Mouse (Mus musculus) liver, embryonic 16.5 days (tissue): ENCODE results near the gene Kdm3a. TPM values are rescaled to one million over a fixed set of nuclear protein-coding genes. Genes with fewer than 3 reads are reported as not detected.

Experiments used
- ATAC-seq: fragments of 200-750 bp; cut with Nextera tagmentation; 2 replicates; pipeline ENCODE4 v1.8.0; 2017; ENCODE audit warnings: low read depth, mild to moderate bottlenecking, moderate number of reproducible peaks, moderate library complexity
- H3K27ac ChIP-seq: fragments of 300-500 bp; sonication (generic); 2 replicates; pipeline ENCODE4 v1.5.1; 2014; ENCODE audit warnings: mild to moderate bottlenecking, low read length
- H3K27me3 ChIP-seq: fragments of 300-500 bp; sonication (generic); 2 replicates; pipeline ENCODE4 v1.6.1; 2014; ENCODE audit warnings: low read depth, low read length, mixed read lengths; ENCODE audit not compliant: control insufficient read depth, insufficient read depth
- H3K36me3 ChIP-seq: fragments of 300-500 bp; sonication (generic); 2 replicates; pipeline ENCODE4 v1.6.1; 2014; ENCODE audit warnings: mild to moderate bottlenecking; ENCODE audit not compliant: control insufficient read depth, insufficient read depth
- H3K4me1 ChIP-seq: fragments of 300-500 bp; sonication (generic); 2 replicates; pipeline ENCODE4 v1.6.1; 2014; ENCODE audit warnings: low read depth, low read length, mixed read lengths; ENCODE audit not compliant: control insufficient read depth
- H3K4me2 ChIP-seq: fragments of 300-500 bp; sonication (generic); 2 replicates; pipeline ENCODE4 v1.6.1; 2014; ENCODE audit warnings: low read depth, low read length, mixed read lengths
- H3K4me3 ChIP-seq: fragments of 300-500 bp; sonication (generic); 2 replicates; pipeline ENCODE4 v1.5.1; 2014; ENCODE audit warnings: low read depth, mild to moderate bottlenecking, low read length
- H3K9ac ChIP-seq: fragments of 300-500 bp; sonication (generic); 2 replicates; pipeline ENCODE4 v1.6.1; 2014; ENCODE audit warnings: low read depth, low read length
- H3K9me3 ChIP-seq: fragments of 300-500 bp; sonication (generic); replicated peaks from 2 replicates; pipeline ENCODE4 v1.6.1; 2016; ENCODE audit warnings: low read length; ENCODE audit not compliant: control insufficient read depth
- WGBS: fragments of 180-500 bp; shearing (Covaris S2); extraction: QIAGEN DNeasy Blood & Tissue Kit; methylation state at CpG from one replicate; pipeline ENCODE4 v1.1.7; 2014; ENCODE audit not compliant: insufficient replicate concordance; 5-methylcytosine and 5-hydroxymethylcytosine counted together
- polyA plus RNA-seq: library from polyadenylated mRNA; unstranded; fragments of >200 nt; fragmentation: Nextera tagmentation; extraction: Ambion mirVana; gene quantifications from 2 replicates; pipeline ENCODE4 v1.2.1, GENCODE M21; 2015

Kdm3a gene
- polyA plus RNA-seq: 16.5 and 18.4 TPM in 2 replicates

- Histone ChIP-seq H3K4me3 (peak within 1 kb of the TSS; percentile 96), H3K9ac (peak within 1 kb of the TSS; percentile 97), H3K27me3 (peaks cover under 1% of the 10 kb centered on the region; the same call in 1 of the 2 replicates), H3K36me3 (peaks cover 5% of the 10 kb centered on the region; the same call in 1 of the 2 replicates), H3K4me1 (peaks cover 13% of the 10 kb centered on the region), H3K27ac (peak within 1 kb of the TSS; percentile 99), H3K9me3 (no peaks in the 10 kb centered on the region), H3K4me2 (peak within 1 kb of the TSS; percentile 92)
- under 1% methylated on average over 62 of the region's 63 CpGs for WGBS
- ATAC-seq: peak; percentile 91
These were observed at the start of gene Kdm3a for GRCm38 (mm10) chr6:71632829-71633662. Kdm3a (minus strand) TSS chr6:71632990.

GRCm38 (mm10) chr6:71678891-71679290, 46.1 kb upstream of the Kdm3a start:
- H3K27me3 ChIP-seq: no peaks in the 10 kb centered on the region
- no peak overlapping the region for H3K27ac ChIP-seq
- no peaks in the 10 kb centered on the region for H3K36me3 ChIP-seq
- H3K4me1 ChIP-seq: no peaks in the 10 kb centered on the region
- H3K4me3 ChIP-seq: no peak overlapping the region
- no peak overlapping the region for H3K9ac ChIP-seq
- no peaks in the 10 kb centered on the region for H3K9me3 ChIP-seq
- ATAC-seq: no peak
- H3K4me2 ChIP-seq: no peak overlapping the region
- WGBS: 59% methylated on average over 7 of the region's 7 CpGs

GRCm38 (mm10) chr6:71673166-71673565, 40.4 kb upstream of the Kdm3a start:
- no peaks in the 10 kb centered on the region for H3K36me3 ChIP-seq
- no peak for ATAC-seq
- no peaks in the 10 kb centered on the region for H3K4me1 ChIP-seq
- no peak overlapping the region for H3K4me2 ChIP-seq
- no peak overlapping the region for H3K4me3 ChIP-seq
- 48% methylated on average over 2 of the region's 2 CpGs for WGBS
- H3K27me3 ChIP-seq: no peaks in the 10 kb centered on the region
- no peaks in the 10 kb centered on the region for H3K9me3 ChIP-seq
- no peak overlapping the region for H3K9ac ChIP-seq
- H3K27ac ChIP-seq: no peak overlapping the region

GRCm38 (mm10) chr6:71664511-71664910, 31.7 kb upstream of the Kdm3a start:
- ATAC-seq: no peak
- no peak overlapping the region for H3K27ac ChIP-seq
- no peak overlapping the region for H3K4me3 ChIP-seq
- no peaks in the 10 kb centered on the region for H3K27me3 ChIP-seq
- WGBS: 40% methylated on average over 1 of the region's 1 CpGs
- no peak overlapping the region for H3K4me2 ChIP-seq
- H3K36me3 ChIP-seq: no peaks in the 10 kb centered on the region
- H3K4me1 ChIP-seq: peaks cover 16% of the 10 kb centered on the region
- no peak overlapping the region for H3K9ac ChIP-seq
- no peaks in the 10 kb centered on the region for H3K9me3 ChIP-seq

GRCm38 (mm10) chr6:71658290-71658689, 25.5 kb upstream of the Kdm3a start:
- ATAC-seq: 0 out of 2 replicates have a peak, but pooled peaks have one; percentile 25
- Histone ChIP-seq H3K9ac (no peak overlapping the region), H3K27me3 (no peaks in the 10 kb centered on the region), H3K9me3 (no peaks in the 10 kb centered on the region), H3K27ac (no peak overlapping the region), H3K4me2 (no peak overlapping the region), H3K4me1 (peaks cover 27% of the 10 kb centered on the region), H3K36me3 (no peaks in the 10 kb centered on the region), H3K4me3 (no peak overlapping the region)
- 16% methylated on average over 2 of the region's 2 CpGs for WGBS

- no peak overlapping the region for H3K9ac ChIP-seq
- no peaks in the 10 kb centered on the region for H3K27me3 ChIP-seq
- H3K9me3 ChIP-seq: no peaks in the 10 kb centered on the region
- WGBS: 51% methylated on average over 3 of the region's 3 CpGs
- no peak; the same call in 1 of the 2 replicates for ATAC-seq
- H3K27ac ChIP-seq: no peak overlapping the region
- no peaks in the 10 kb centered on the region for H3K36me3 ChIP-seq
- no peak overlapping the region for H3K4me2 ChIP-seq
- peaks cover 18% of the 10 kb centered on the region for H3K4me1 ChIP-seq
- H3K4me3 ChIP-seq: no peak overlapping the region
These were observed 23.0 kb upstream of the Kdm3a start for GRCm38 (mm10) chr6:71655835-71656234.

- no peak for ATAC-seq
- no peak overlapping the region for H3K27ac ChIP-seq
- WGBS: 54% methylated on average over 2 of the region's 2 CpGs
- H3K9me3 ChIP-seq: no peaks in the 10 kb centered on the region
- no peak overlapping the region for H3K4me2 ChIP-seq
- no peak overlapping the region for H3K4me3 ChIP-seq
- no peaks in the 10 kb centered on the region for H3K27me3 ChIP-seq
- no peaks in the 10 kb centered on the region for H3K36me3 ChIP-seq
- H3K9ac ChIP-seq: no peak overlapping the region
- no peaks in the 10 kb centered on the region; the same call in 1 of the 2 replicates for H3K4me1 ChIP-seq
These were observed 19.1 kb upstream of the Kdm3a start for GRCm38 (mm10) chr6:71651868-71652267.

GRCm38 (mm10) chr6:71632486-71632828, 333 bp downstream of the Kdm3a start:
- Histone ChIP-seq H3K4me2 (peak overlapping the region; percentile 91), H3K27me3 (no peaks in the 10 kb centered on the region), H3K4me3 (peak overlapping the region; percentile 96), H3K9me3 (no peaks in the 10 kb centered on the region), H3K4me1 (peaks cover 13% of the 10 kb centered on the region), H3K9ac (peak overlapping the region; percentile 97), H3K36me3 (peaks cover 5% of the 10 kb centered on the region; the same call in 1 of the 2 replicates), H3K27ac (peak overlapping the region; percentile 99)
- under 1% methylated on average over 35 of the region's 41 CpGs for WGBS
- no peak for ATAC-seq

GRCm38 (mm10) chr6:71631706-71632461, 906 bp downstream of the Kdm3a start:
- H3K27ac ChIP-seq: peak overlapping the region; percentile 99
- H3K4me2 ChIP-seq: peak overlapping the region; percentile 91
- H3K27me3 ChIP-seq: no peaks in the 10 kb centered on the region
- peaks cover 8% of the 10 kb centered on the region for H3K36me3 ChIP-seq
- H3K4me3 ChIP-seq: peak overlapping the region; percentile 96
- H3K9ac ChIP-seq: peak overlapping the region; percentile 97
- H3K4me1 ChIP-seq: peaks cover 13% of the 10 kb centered on the region
- ATAC-seq: no peak
- WGBS: 4% methylated on average over 42 of the region's 42 CpGs
- H3K9me3 ChIP-seq: no peaks in the 10 kb centered on the region
